Mouse (Mus musculus) embryonic facial prominence, embryonic 13.5 days (tissue): ENCODE measurements around the gene Clasrp. TPM values are rescaled to one million over a fixed set of nuclear protein-coding genes. Genes with fewer than 3 reads are reported as not detected.

Experiments used
- ATAC-seq: fragments of 200-750 bp; cut with Nextera tagmentation; 2 replicates; pipeline ENCODE4 v1.8.0; 2017; ENCODE audit warnings: low read depth; ENCODE audit not compliant: insufficient number of reproducible peaks, insufficient read depth, low FRiP score, low TSS enrichment
- H3K27ac ChIP-seq: fragments of 300-500 bp; sonication (generic); 2 replicates; pipeline ENCODE4 v1.5.1; 2015; ENCODE audit warnings: moderate library complexity, mild to moderate bottlenecking, inconsistent platforms
- H3K27me3 ChIP-seq: fragments of 300-500 bp; sonication (generic); 2 replicates; pipeline ENCODE4 v1.6.1; 2015; ENCODE audit warnings: mild to moderate bottlenecking, inconsistent platforms
- H3K36me3 ChIP-seq: fragments of 300-500 bp; sonication (generic); 2 replicates; pipeline ENCODE4 v1.6.1; 2015; ENCODE audit warnings: mild to moderate bottlenecking, inconsistent platforms
- H3K4me1 ChIP-seq: fragments of 300-500 bp; sonication (generic); 2 replicates; pipeline ENCODE4 v1.6.1; 2015; ENCODE audit warnings: inconsistent platforms
- H3K4me2 ChIP-seq: fragments of 300-500 bp; sonication (generic); 2 replicates; pipeline ENCODE4 v1.6.1; 2015; ENCODE audit warnings: moderate library complexity, mild to moderate bottlenecking, inconsistent platforms
- H3K4me3 ChIP-seq: fragments of 300-500 bp; sonication (generic); 2 replicates; pipeline ENCODE4 v1.5.1; 2015; ENCODE audit warnings: mild to moderate bottlenecking, inconsistent platforms
- H3K9ac ChIP-seq: fragments of 300-500 bp; sonication (generic); 2 replicates; pipeline ENCODE4 v1.6.1; 2015; ENCODE audit warnings: mild to moderate bottlenecking, inconsistent platforms
- H3K9me3 ChIP-seq: fragments of 300-500 bp; sonication (generic); 2 replicates; pipeline ENCODE4 v1.6.1; 2016; ENCODE audit warnings: inconsistent platforms
- WGBS: fragments of 180-500 bp; shearing (Covaris S2); methylation state at CpG from one replicate; pipeline ENCODE4 v1.1.7; 2015; ENCODE audit warnings: mixed read lengths; 5-methylcytosine and 5-hydroxymethylcytosine counted together
- polyA plus RNA-seq: library from polyadenylated mRNA; unstranded; fragments of >200 nt; fragmentation: Nextera tagmentation; extraction: Ambion mirVana; gene quantifications from 2 replicates; pipeline ENCODE4 v1.2.1, GENCODE M21; 2015

The Clasrp gene
- 61.2 and 73.9 TPM in 2 replicates for polyA plus RNA-seq

DNA sequence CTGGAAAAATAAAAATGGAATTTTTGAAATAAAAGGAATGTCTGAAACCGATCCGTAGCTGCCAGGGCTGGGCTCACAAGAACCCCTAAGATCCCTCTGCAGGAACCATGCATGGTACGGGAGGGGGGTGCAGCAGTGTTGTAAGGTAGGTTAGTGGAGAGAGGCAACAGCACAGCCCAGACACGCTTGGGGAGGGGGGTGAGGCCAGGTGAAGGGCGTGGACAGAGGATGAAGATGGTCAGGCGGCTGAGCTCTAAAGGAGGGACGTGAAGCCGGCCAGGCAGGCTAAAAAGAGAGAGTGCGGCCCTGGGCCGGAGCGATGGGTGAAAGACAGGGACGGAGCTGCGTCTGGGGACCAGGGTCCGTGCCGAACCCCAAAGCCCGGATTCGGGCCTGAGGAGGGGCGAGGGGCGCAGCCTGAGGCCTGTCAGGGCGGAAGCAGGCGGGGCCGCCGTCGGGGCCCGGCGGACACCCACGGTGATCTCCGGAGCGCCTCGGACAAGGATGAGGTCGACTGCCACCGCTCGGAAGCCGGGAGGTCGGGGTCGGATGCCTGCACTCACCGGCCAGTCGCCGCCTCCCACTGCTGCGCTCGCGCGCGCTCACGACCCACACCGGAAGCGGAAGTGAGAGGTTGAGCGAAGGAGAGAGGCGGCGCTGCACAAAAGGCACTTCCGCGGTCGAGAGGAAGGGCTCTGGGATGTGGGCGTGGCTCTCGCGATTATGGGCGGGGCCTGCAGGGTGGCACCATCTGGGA lies at the start of gene Clasrp:
Gene Clasrp (minus strand): TSS at position 638 of the 757 bp plus-strand sequence.
- Histone ChIP-seq H3K27me3 (no peaks in the 10 kb centered on the region), H3K4me2 (peak within 1 kb of the TSS; percentile 69), H3K9me3 (no peaks in the 10 kb centered on the region), H3K36me3 (peaks cover 40% of the 10 kb centered on the region), H3K4me3 (peak within 1 kb of the TSS; percentile 99), H3K4me1 (peaks cover 24% of the 10 kb centered on the region), H3K9ac (peak within 1 kb of the TSS; percentile 98), H3K27ac (peak within 1 kb of the TSS; percentile 81)
- ATAC-seq: peak; percentile 82
- WGBS: under 1% methylated on average over 57 of the region's 57 CpGs

GRCm38 (mm10) chr7:19652614-19653013 lies 48.3 kb upstream of the Clasrp start:
- H3K4me3 ChIP-seq: no peak overlapping the region
- H3K4me2 ChIP-seq: no peak overlapping the region
- H3K9ac ChIP-seq: no peak overlapping the region
- no peak for ATAC-seq
- H3K27ac ChIP-seq: no peak overlapping the region
- peaks cover 82% of the 10 kb centered on the region for H3K36me3 ChIP-seq
- no peaks in the 10 kb centered on the region for H3K4me1 ChIP-seq
- H3K27me3 ChIP-seq: no peaks in the 10 kb centered on the region
- 97% methylated on average over 2 of the region's 2 CpGs for WGBS
- H3K9me3 ChIP-seq: no peaks in the 10 kb centered on the region

- no peaks in the 10 kb centered on the region for H3K4me1 ChIP-seq
- H3K4me3 ChIP-seq: no peak overlapping the region
- H3K27me3 ChIP-seq: no peaks in the 10 kb centered on the region
- no peak overlapping the region for H3K27ac ChIP-seq
- no peak overlapping the region for H3K4me2 ChIP-seq
- WGBS: 92% methylated on average over 6 of the region's 6 CpGs
- H3K9ac ChIP-seq: no peak overlapping the region
- no peak for ATAC-seq
- H3K9me3 ChIP-seq: no peaks in the 10 kb centered on the region
- H3K36me3 ChIP-seq: peaks cover 93% of the 10 kb centered on the region
These were observed 46.9 kb upstream of the Clasrp start for GRCm38 (mm10) chr7:19651063-19651786.

GRCm38 (mm10) chr7:19641223-19641622 lies 36.9 kb upstream of the Clasrp start:
- Histone ChIP-seq H3K4me3 (no peak overlapping the region), H3K4me1 (no peaks in the 10 kb centered on the region), H3K9me3 (no peaks in the 10 kb centered on the region), H3K36me3 (peaks cover 99% of the 10 kb centered on the region), H3K9ac (no peak overlapping the region), H3K27ac (no peak overlapping the region), H3K27me3 (no peaks in the 10 kb centered on the region), H3K4me2 (no peak overlapping the region)
- no peak for ATAC-seq
- WGBS: 93% methylated on average over 4 of the region's 4 CpGs

DNA sequence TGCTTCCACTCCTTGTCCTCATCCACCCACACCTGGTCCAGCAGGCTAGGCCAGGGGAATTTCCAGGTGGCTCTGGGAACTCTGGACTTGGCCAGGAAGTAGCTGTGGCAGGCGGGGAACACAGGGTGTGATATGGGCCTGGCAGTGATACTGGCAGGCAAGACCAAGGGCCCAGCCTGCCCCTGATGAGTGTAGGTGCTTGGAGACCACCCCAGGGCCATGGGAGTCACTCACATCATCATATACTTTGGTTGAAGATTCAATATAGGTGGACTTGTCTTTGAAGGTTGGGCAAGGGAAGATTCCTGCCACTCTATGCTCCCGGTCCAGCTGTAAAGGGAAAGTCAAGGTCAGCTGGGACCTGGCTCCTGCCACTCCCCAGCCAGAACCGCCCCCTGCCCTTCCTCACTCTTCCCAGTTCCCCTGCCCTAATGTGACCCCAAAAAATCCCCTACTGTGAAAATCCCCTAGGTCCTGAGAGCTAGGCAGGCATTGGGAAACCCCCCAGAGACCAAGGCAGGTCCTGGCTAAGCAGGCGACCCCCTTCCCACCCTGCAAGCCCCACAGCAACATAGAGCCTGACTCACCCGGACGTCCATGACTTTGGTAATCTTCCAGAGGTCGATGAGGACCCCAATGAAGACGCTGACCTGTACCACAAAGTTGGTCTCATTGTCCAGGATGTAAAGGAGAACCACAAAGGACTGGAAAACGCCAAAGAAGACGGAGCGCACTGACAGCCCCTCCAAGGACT lies 31.0 kb upstream of the Clasrp start:
- 88% methylated on average over 11 of the region's 11 CpGs for WGBS
- Histone ChIP-seq H3K4me3 (no peak overlapping the region), H3K27ac (no peak overlapping the region), H3K9me3 (no peaks in the 10 kb centered on the region), H3K36me3 (peaks cover 85% of the 10 kb centered on the region), H3K4me1 (no peaks in the 10 kb centered on the region), H3K4me2 (no peak overlapping the region), H3K27me3 (no peaks in the 10 kb centered on the region), H3K9ac (no peak overlapping the region)
- no peak for ATAC-seq

DNA sequence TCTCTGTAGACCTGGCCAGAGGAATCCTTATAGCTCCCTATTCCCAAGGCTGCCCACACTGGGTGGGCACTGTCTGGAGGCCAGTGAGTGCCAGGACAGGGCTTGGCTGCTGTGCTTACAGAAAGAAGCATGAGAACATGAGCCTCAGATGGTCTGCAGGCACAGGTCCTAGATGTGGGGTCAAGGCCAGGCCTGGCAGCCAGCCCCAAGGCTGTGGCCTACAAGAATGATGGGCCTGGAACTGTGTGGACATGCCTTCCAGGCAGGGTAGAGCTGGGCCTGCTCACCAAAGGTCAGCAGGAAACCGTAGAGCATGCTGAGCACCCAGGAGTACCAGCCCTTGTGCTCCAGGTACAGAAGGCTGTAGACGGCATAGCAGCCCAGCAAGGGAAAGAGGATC lies 30.3 kb upstream of the Clasrp start:
- Histone ChIP-seq H3K9me3 (no peaks in the 10 kb centered on the region), H3K36me3 (peaks cover 79% of the 10 kb centered on the region), H3K9ac (no peak overlapping the region), H3K4me2 (no peak overlapping the region), H3K4me3 (no peak overlapping the region), H3K4me1 (0 out of 2 replicates have a peak, but pooled peaks cover 3% of the 10 kb centered on the region), H3K27ac (no peak overlapping the region), H3K27me3 (no peaks in the 10 kb centered on the region)
- 92% methylated on average over 2 of the region's 2 CpGs for WGBS
- ATAC-seq: no peak

DNA sequence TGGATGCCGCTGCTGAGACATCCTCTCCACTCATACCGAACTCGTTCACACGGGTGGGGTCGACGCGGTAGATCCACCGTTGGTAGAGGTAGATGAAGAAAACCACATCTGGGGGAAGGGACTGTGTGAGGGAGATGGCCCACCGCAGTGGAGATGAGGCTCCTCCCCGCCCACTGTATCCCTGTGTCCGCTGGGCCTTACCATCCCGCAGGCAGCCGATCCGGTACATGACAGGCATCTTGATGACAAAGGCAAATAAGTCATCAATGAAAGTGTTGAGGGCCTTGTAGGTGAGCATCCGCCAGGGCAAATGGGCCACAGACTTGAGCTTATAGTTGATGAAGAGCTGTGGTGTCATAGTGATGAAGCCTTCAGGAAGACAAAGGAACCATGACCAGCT lies 29.6 kb upstream of the Clasrp start:
- no peaks in the 10 kb centered on the region for H3K27me3 ChIP-seq
- H3K4me2 ChIP-seq: no peak overlapping the region
- H3K27ac ChIP-seq: no peak overlapping the region
- no peak for ATAC-seq
- H3K36me3 ChIP-seq: peaks cover 71% of the 10 kb centered on the region
- H3K9ac ChIP-seq: 0 out of 2 replicates have a peak overlapping the region, but pooled peaks have one; percentile 16
- WGBS: 88% methylated on average over 15 of the region's 15 CpGs
- 0 out of 2 replicates have a peak, but pooled peaks cover 4% of the 10 kb centered on the region for H3K4me1 ChIP-seq
- no peak overlapping the region for H3K4me3 ChIP-seq
- H3K9me3 ChIP-seq: no peaks in the 10 kb centered on the region

DNA sequence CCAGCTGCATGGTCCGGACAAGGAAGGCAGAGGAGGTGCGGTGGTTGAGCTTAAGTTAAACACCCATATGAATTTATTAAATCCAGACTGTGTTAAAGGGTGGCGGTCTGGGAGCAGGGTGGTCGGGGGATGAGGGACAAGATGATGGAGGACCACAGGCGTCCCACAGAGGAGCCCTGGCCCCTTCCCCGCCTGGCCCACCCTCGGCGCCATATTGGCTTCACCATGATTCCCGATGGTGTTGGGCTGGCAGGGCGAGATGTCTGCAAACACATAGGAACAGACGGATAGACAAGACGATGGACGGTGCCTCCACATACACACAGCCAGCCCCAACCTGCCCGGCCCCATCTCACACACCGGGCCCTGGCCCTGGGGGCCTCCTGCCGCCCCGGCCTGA lies 28.9 kb upstream of the Clasrp start:
- Histone ChIP-seq H3K36me3 (peaks cover 65% of the 10 kb centered on the region), H3K4me3 (no peak overlapping the region), H3K27me3 (no peaks in the 10 kb centered on the region), H3K4me1 (0 out of 2 replicates have a peak, but pooled peaks cover 4% of the 10 kb centered on the region), H3K9me3 (no peaks in the 10 kb centered on the region), H3K9ac (no peak overlapping the region), H3K4me2 (no peak overlapping the region), H3K27ac (no peak overlapping the region)
- ATAC-seq: no peak
- WGBS: 87% methylated on average over 17 of the region's 17 CpGs

- H3K36me3 ChIP-seq: peaks cover 60% of the 10 kb centered on the region
- ATAC-seq: no peak
- no peak overlapping the region for H3K4me2 ChIP-seq
- H3K27ac ChIP-seq: no peak overlapping the region
- 0 out of 2 replicates have a peak, but pooled peaks cover 4% of the 10 kb centered on the region for H3K4me1 ChIP-seq
- H3K9ac ChIP-seq: no peak overlapping the region
- H3K4me3 ChIP-seq: no peak overlapping the region
- no peaks in the 10 kb centered on the region for H3K27me3 ChIP-seq
- H3K9me3 ChIP-seq: no peaks in the 10 kb centered on the region
These were observed 28.4 kb upstream of the Clasrp start for GRCm38 (mm10) chr7:19632720-19633119.

GRCm38 (mm10) chr7:19632275-19632674 lies 28.0 kb upstream of the Clasrp start:
- no peaks in the 10 kb centered on the region for H3K27me3 ChIP-seq
- H3K4me3 ChIP-seq: no peak overlapping the region
- 0 out of 2 replicates have a peak, but pooled peaks cover 4% of the 10 kb centered on the region for H3K4me1 ChIP-seq
- ATAC-seq: no peak
- H3K9me3 ChIP-seq: no peaks in the 10 kb centered on the region
- H3K36me3 ChIP-seq: peaks cover 56% of the 10 kb centered on the region
- no peak overlapping the region for H3K9ac ChIP-seq
- H3K27ac ChIP-seq: no peak overlapping the region
- H3K4me2 ChIP-seq: no peak overlapping the region

DNA sequence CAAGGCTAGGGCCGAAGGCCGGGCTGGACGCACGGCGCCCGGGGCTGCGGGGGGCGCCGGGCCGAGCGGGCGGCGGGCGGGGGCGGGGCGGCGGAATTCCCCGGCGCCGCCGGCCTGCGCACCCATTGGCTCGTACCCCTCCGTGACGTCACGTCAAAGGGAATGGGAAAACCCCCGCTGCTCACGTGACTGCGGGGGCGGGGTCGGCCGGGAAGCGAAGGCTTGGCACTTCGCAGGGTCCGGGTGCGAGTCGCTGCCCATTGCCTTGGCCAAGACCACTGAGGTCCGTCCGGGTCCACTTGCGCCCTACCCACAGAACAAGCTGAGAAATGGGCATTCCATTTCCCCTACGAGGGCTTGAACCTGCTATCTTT lies 25.1 kb upstream of the Clasrp start, which contains the start of gene Relb:
Gene Relb (minus strand): TSS at position 78 of the 374 bp plus-strand sequence.
- Histone ChIP-seq H3K9me3 (no peaks in the 10 kb centered on the region), H3K36me3 (peaks cover 26% of the 10 kb centered on the region), H3K4me2 (peak within 1 kb of the TSS; percentile 84), H3K9ac (peak within 1 kb of the TSS; percentile 68), H3K27ac (peak within 1 kb of the TSS; percentile 88), H3K27me3 (no peaks in the 10 kb centered on the region), H3K4me1 (0 out of 2 replicates have a peak, but pooled peaks cover 4% of the 10 kb centered on the region), H3K4me3 (peak within 1 kb of the TSS; percentile 79)
- peak; percentile 59 for ATAC-seq
- under 1% methylated on average over 41 of the region's 41 CpGs for WGBS
